20 mouse cellular contexts compared by ENCODE assay signal in the genomic region with DNA sequence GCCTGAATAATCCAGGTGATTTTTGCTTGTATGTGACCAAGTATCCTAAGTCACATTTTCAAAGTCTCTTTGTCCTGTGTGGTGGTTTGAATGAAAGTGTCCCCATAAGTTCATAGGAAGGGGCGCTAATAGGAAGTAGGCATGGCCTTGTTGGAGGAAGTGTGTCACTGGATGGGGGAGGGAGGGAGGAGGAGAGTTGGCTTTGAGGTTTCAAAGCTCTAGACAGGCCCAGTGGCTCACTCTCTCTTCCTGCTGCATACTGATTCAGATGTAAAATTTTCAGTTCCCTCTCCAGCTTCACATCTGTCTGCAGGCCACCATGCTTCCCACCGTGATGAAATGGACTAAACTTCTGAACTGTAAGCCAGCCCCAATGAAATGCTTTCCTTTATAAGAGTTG. TPM values are rescaled to one million over a fixed set of nuclear protein-coding genes. Genes with fewer than 3 reads are reported as not detected.
DNase-seq lines count a peak whose midpoint lies in the region; ATAC-seq and TF ChIP-seq lines count a peak whose summit lies in the region.
"Had no signal": no experiment of that assay in that cellular context is flagged by ENCODE, and none has a peak within 500 bp of the region (broad histone marks: within the 10 kb centered on the region; RNA-seq: fewer than 3 reads in every experiment).

No protein-coding gene starts in this region.

- no peaks in the 10 kb centered on the region for H3K9me3 ChIP-seq in CH12.LX (replicated peaks; ENCODE audit: low read length)
- H3K9me3 ChIP-seq in neural tube, embryonic 15.5 days (replicated peaks): no peaks in the 10 kb centered on the region
- no peaks in the 10 kb centered on the region for H3K9me3 ChIP-seq in liver, embryonic 11.5 days (ENCODE audit: control insufficient read depth, low read length)
- H3K9me3 ChIP-seq: embryonic facial prominence, embryonic 10.5 days; embryonic facial prominence, embryonic 12.5 days; forebrain, embryonic 13.5 days; forebrain, embryonic 15.5 days had no signal

- H3K4me1 ChIP-seq in CH12.LX (ENCODE audit: control insufficient read depth in 1 of 2, insufficient read depth in 2 of 2): peaks cover 0 to 8% of the 10 kb centered on the region in 2 experiments; a peak in 2 of 4 replicates
- H3K4me1 ChIP-seq in neural tube, embryonic 15.5 days: no peaks in the 10 kb centered on the region
- H3K4me1 ChIP-seq in liver, embryonic 11.5 days (replicated peaks; ENCODE audit: control insufficient read depth, insufficient read depth, low read length): no peaks in the 10 kb centered on the region
- H3K4me1 ChIP-seq: embryonic facial prominence, embryonic 10.5 days; forebrain, embryonic 13.5 days had no signal

- TF ChIP-seq POLR2A in CH12.LX (IDR thresholded peaks at IDR 0.05; ENCODE audit: low read depth, low read length): no peak

- peak; percentile 55 for ATAC-seq in granulocyte monocyte progenitor cell, adult 5-6 weeks (replicated peaks; ENCODE audit: poor library complexity, severe bottlenecking)
- no peak for ATAC-seq in neural tube, embryonic 15.5 days (ENCODE audit: low FRiP score)
- ATAC-seq in liver, embryonic 11.5 days (replicated peaks; ENCODE audit: low FRiP score): no peak
- ATAC-seq: CD4-positive, CD25-positive, alpha-beta regulatory T cell, adult 4 months; forebrain, embryonic 13.5 days; forebrain, embryonic 15.5 days; forebrain, postnatal 0 days had no signal

- TF ChIP-seq EP300 in CH12.LX (IDR thresholded peaks at IDR 0.05; ENCODE audit: low read length): peak; percentile 24; the same call in 1 of the 2 replicates

- H3K4me2 ChIP-seq in CH12.LX (ENCODE audit: insufficient read depth, low read depth, poor library complexity, severe bottlenecking): no peak overlapping the region
- H3K4me2 ChIP-seq in neural tube, embryonic 15.5 days: no peak overlapping the region
- no peak overlapping the region for H3K4me2 ChIP-seq in liver, embryonic 11.5 days
- H3K4me2 ChIP-seq: embryonic facial prominence, embryonic 12.5 days; forebrain, embryonic 13.5 days; forebrain, embryonic 15.5 days had no signal

- 89% methylated on average over 2 of the region's 2 CpGs for WGBS in neural tube, embryonic 15.5 days
- 78% methylated on average over 2 of the region's 2 CpGs for WGBS in liver, embryonic 11.5 days

- H3K27ac ChIP-seq in CH12.LX (ENCODE audit: insufficient read depth, low read depth): no peak overlapping the region
- no peak overlapping the region for H3K27ac ChIP-seq in neural tube, embryonic 15.5 days (replicated peaks)
- H3K27ac ChIP-seq in liver, embryonic 11.5 days (ENCODE audit: low read depth, low read length): no peak overlapping the region
- H3K27ac ChIP-seq: embryonic facial prominence, embryonic 10.5 days; embryonic facial prominence, embryonic 12.5 days; forebrain, embryonic 13.5 days; forebrain, embryonic 15.5 days had no signal

- no peak for TF ChIP-seq CTCF in CH12.LX (conservative IDR thresholded peaks at IDR 0.05 in 1 of 2, IDR thresholded peaks at IDR 0.05 in 1 of 2; ENCODE audit: low read depth in 2 of 2, low read length in 2 of 2)

- no peak overlapping the region for H3K9ac ChIP-seq in CH12.LX (ENCODE audit: insufficient read depth, low read depth)
- no peak overlapping the region for H3K9ac ChIP-seq in neural tube, embryonic 15.5 days (replicated peaks)
- H3K9ac ChIP-seq in liver, embryonic 11.5 days (ENCODE audit: low read depth, low read length): no peak overlapping the region
- H3K9ac ChIP-seq: embryonic facial prominence, embryonic 12.5 days; forebrain, embryonic 13.5 days; forebrain, embryonic 15.5 days; forebrain, postnatal 0 days had no signal

- in situ Hi-C loops in CH12.LX (cut with MboI; ENCODE audit: low pct_ligation_motif_present, low pct_unique_long_range_greater_than_20kb, low sequenced_read_pairs): loop anchor here (25.0 kb wide), 2 partner anchors 246 to 746 kb away; no protein-coding TSS in a partner anchor

- dilution Hi-C loops in CH12.LX (cut with MboI; ENCODE audit: extremely low pct_ligation_motif_present, extremely low pct_unique_long_range_greater_than_20kb, low sequenced_read_pairs): no loop called here

- no peaks in the 10 kb centered on the region for H3K36me3 ChIP-seq in CH12.LX (replicated peaks in 1 of 2; ENCODE audit: control insufficient read depth in 1 of 2, insufficient read depth in 1 of 2, low read length in 1 of 2)
- H3K36me3 ChIP-seq in neural tube, embryonic 15.5 days: no peaks in the 10 kb centered on the region
- no peaks in the 10 kb centered on the region for H3K36me3 ChIP-seq in liver, embryonic 11.5 days (ENCODE audit: control insufficient read depth, insufficient read depth, low read length)
- H3K36me3 ChIP-seq: embryonic facial prominence, embryonic 10.5 days; embryonic facial prominence, embryonic 12.5 days; forebrain, embryonic 15.5 days had no signal

- H3K79me2 ChIP-seq in CH12.LX (replicated peaks; ENCODE audit: control insufficient read depth, extremely low read depth, insufficient read depth, poor library complexity, severe bottlenecking): no peaks in the 10 kb centered on the region

- no peak for TF ChIP-seq RAD21 in CH12.LX (IDR thresholded peaks at IDR 0.05; ENCODE audit: low read depth, low read length)

- H3K4me3 ChIP-seq in CH12.LX (replicated peaks in 1 of 3; ENCODE audit: low read depth in 2 of 3, low read length in 2 of 3, poor library complexity in 1 of 3): no peak overlapping the region
- no peak overlapping the region for H3K4me3 ChIP-seq in neural tube, embryonic 15.5 days (replicated peaks)
- H3K4me3 ChIP-seq in liver, embryonic 11.5 days (ENCODE audit: low read depth, low read length): no peak overlapping the region
- H3K4me3 ChIP-seq: embryonic facial prominence, embryonic 10.5 days; embryonic facial prominence, embryonic 12.5 days; forebrain, embryonic 13.5 days; forebrain, embryonic 15.5 days had no signal

- peak; percentile 41 for DNase-seq in CH12.LX (ENCODE audit: extremely low read depth)
- DNase-seq in cerebellum, adult 8-10 months: no peak
- DNase-seq in liver, embryonic 11.5 days (ENCODE audit: low spot score): no peak
- DNase-seq: adrenal gland, adult 2 months; adrenal gland, postnatal 10 days; adrenal gland, postnatal 36 days; B cell, adult 2 months; cerebellum, adult 11-12 months; cerebellum, adult 2 months; cerebellum, adult 9-11 months; cerebellum, postnatal 14 days; cerebellum, postnatal 36 days; forebrain, postnatal 0 days had no signal

- no peaks in the 10 kb centered on the region for H3K27me3 ChIP-seq in CH12.LX (replicated peaks)
- no peaks in the 10 kb centered on the region for H3K27me3 ChIP-seq in neural tube, embryonic 15.5 days (replicated peaks)
- H3K27me3 ChIP-seq in liver, embryonic 11.5 days (replicated peaks; ENCODE audit: control insufficient read depth, insufficient read depth, low read length): no peaks in the 10 kb centered on the region
- H3K27me3 ChIP-seq: embryonic facial prominence, embryonic 12.5 days; forebrain, embryonic 13.5 days; forebrain, embryonic 15.5 days had no signal

TF ChIP-seq in CH12.LX, 34 proteins besides CTCF, POLR2A, EP300 and RAD21:
- TF ChIP-seq IRF4 (IDR thresholded peaks at IDR 0.05; ENCODE audit: low read depth, low read length) (no peak), ELF1 (IDR thresholded peaks at IDR 0.05; ENCODE audit: low read depth, low read length) (peak; percentile 23; the same call in 1 of the 2 replicates)
TF ChIP-seq in CH12.LX: peak in this region for 1.

RNA-seq across cellular contexts. Expression of a gene that starts 52.0 kb away (rescaled TPM):
- total RNA-seq in CH12.LX (2012; rRNA removed) (20.4 and 24.4 TPM in 2 replicates), CH12.LX (2014; rRNA removed) (30.6 and 32.2 TPM in 2 replicates)
- 15.7 and 19.3 TPM in 2 replicates for polyA plus RNA-seq in CH12.LX (2012; ENCODE audit: insufficient read length, low read depth)
- 24.0 and 32.6 TPM in 2 replicates for total RNA-seq in granulocyte monocyte progenitor cell, adult 5-6 weeks (2014; fragmentation: Nextera tagmentation)
- 21.6 and 34.0 TPM in 2 replicates for total RNA-seq in granulocyte monocyte progenitor cell, adult 5-6 weeks (2017)
- polyA plus RNA-seq in neural tube, embryonic 15.5 days (2015; fragmentation: Nextera tagmentation; extraction: Ambion mirVana): 17.0 TPM in 2 replicates
- polyA plus RNA-seq in liver, embryonic 11.5 days (2014; fragmentation: Nextera tagmentation; extraction: Ambion mirVana): 22.3 and 28.1 TPM in 2 replicates
